Mouse (Mus musculus): ENCODE data around the gene Slc9a9.

- TF ChIP-seq CTCF (IDR thresholded peaks at IDR 0.05; ENCODE audit: low read depth) (no peak), EP300 (IDR thresholded peaks at IDR 0.05; ENCODE audit: low read depth) (no peak)
Measured at GRCm38 (mm10) chr9:95077938-95078337, 408.2 kb downstream of the Slc9a9 start.
